Mouse (Mus musculus): ENCODE results near the gene Snx3.

DNA sequence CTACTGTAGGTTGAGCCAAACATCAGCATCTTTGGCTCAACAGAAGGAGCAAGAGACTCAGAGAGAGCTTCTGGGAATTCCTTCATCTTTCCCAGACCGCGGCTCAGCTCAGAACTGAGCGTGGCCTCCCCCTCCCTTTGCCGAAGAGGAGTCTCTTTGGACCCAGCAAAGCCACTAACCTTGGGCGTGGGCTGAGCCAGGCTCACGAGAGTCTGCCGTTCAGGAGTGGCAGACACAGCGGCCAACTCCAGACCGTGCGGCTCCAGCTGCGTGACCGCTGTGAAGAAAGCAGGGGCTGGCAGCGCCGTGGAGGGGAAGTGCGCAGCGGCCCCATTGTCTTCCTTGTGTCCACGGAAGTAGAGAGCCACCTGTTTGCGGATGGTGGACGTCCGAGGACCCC, 70.7 kb downstream of the Snx3 start:
- TF ChIP-seq CTCF (IDR thresholded peaks at IDR 0.05; ENCODE audit: low read depth, low read length) = no peak
- no peak for TF ChIP-seq POLR2AphosphoS5 (IDR thresholded peaks at IDR 0.05; ENCODE audit: insufficient replicate concordance, low read depth, low read length)

Data from G1E (cell line).